Mouse (Mus musculus) WW6 (cell line): ENCODE measurements around the gene Ccdc69.

Source experiments
- DNase-seq: peaks from one replicate; pipeline ENCODE4 v3.0.0-alpha.2; 2013; ENCODE audit warnings: low read depth, low spot score

Ccdc69 gene

DNA sequence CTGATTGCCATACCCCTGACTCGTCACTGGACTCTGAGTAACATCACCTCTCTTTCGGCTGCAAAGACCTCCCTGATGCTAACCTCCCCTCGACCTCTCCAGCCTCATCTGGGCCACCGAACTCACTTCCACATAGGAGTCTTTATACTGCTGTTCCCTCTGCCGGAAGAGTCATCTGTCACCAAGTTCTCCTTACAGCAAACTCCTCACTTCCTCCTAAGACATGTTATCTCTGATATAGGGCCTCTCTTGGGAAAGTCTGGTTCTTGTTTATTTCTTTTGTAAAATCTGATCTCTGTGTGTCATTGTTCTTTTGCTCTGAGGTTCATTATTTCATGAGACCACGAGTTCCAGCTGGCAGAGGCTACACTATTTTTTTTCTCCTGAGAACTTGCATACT is 69.7 kb downstream of the Ccdc69 start:
- DNase-seq, result no peak

DNA sequence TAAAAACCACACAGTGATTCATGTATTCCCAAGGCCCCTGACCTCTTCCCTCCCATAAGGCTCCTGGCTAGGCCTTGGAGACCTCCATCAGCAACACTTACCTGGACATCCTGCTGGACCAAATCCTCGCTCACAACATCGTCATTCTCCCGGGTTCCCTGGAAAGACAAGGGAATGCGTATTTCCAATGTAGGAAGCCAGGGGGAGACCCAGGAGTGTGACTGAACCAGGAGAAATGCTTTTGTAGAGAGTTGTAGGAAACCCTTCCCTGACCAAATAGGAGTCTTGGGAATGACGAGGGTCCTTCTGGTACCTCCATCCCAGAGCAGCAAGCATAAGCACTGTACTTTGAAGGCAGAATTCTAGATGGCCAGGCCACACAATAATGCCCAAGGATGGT is 72.2 kb downstream of the Ccdc69 start:
- DNase-seq, result no peak

DNA sequence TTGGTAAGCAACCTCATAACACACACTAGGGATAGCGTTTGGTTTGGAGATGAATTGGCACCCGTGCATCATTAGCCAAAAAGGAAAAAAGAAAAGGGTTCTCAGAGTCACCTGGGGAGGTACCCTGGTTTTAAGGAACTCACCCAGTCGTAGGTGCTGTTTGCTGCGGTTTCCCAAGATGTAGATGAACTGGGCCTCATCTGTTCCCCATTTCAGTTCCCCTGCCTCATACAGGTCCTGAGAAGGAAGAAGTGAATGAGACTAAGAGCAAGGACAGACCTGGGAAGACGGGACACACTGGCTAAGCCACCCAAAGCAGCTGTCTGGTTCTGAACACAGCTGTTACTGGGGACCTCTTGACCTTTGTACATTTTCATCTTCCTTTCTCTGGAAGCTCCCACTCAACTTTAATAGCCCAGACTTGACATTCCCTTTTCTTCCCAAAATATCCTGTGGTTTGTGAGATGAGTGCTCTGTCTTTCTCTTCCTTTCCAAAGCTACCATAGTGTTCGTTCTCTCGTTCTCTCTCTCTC is 72.9 kb downstream of the Ccdc69 start:
- DNase-seq, result no peak
